Mouse (Mus musculus) liver, postnatal 0 days (tissue): ENCODE measurements around the gene Tmem131l. TPM values are rescaled to one million over a fixed set of nuclear protein-coding genes. Genes with fewer than 3 reads are reported as not detected.

Experiments
- ATAC-seq: fragments of 200-750 bp; cut with Nextera tagmentation; 2 replicates; pipeline ENCODE4 v1.8.0; 2017; ENCODE audit warnings: mild to moderate bottlenecking, moderate library complexity
- DNase-seq: peaks from one replicate; pipeline ENCODE4 v3.0.0-alpha.2; 2016
- H3K27ac ChIP-seq: fragments of 300-500 bp; sonication (generic); 2 replicates; pipeline ENCODE4 v1.5.1; 2014; ENCODE audit warnings: antibody characterized with exemption, moderate library complexity, mild to moderate bottlenecking, low read depth
- H3K27me3 ChIP-seq: fragments of 300-500 bp; sonication (generic); 2 replicates; pipeline ENCODE4 v1.6.1; 2014; ENCODE audit warnings: low read length, control low read depth, mixed read lengths; ENCODE audit not compliant: insufficient read depth
- H3K36me3 ChIP-seq: fragments of 300-500 bp; sonication (generic); replicated peaks from 2 replicates; pipeline ENCODE4 v1.6.1; 2014; ENCODE audit warnings: mild to moderate bottlenecking, control low read depth, low read length, moderate library complexity, mixed read lengths; ENCODE audit not compliant: insufficient read depth
- H3K4me1 ChIP-seq: fragments of 300-500 bp; sonication (generic); 2 replicates; pipeline ENCODE4 v1.6.1; 2014; ENCODE audit warnings: antibody characterized with exemption, mild to moderate bottlenecking, control low read depth; ENCODE audit not compliant: insufficient read depth
- H3K4me2 ChIP-seq: fragments of 300-500 bp; sonication (generic); 2 replicates; pipeline ENCODE4 v1.6.1; 2014; ENCODE audit warnings: low read depth, mild to moderate bottlenecking, low read length, moderate library complexity, mixed read lengths
- H3K4me3 ChIP-seq: fragments of 300-500 bp; sonication (generic); 2 replicates; pipeline ENCODE4 v1.5.1; 2014; ENCODE audit warnings: low read depth, low read length
- H3K9ac ChIP-seq: fragments of 300-500 bp; sonication (generic); replicated peaks from 2 replicates; pipeline ENCODE4 v1.6.1; 2014; ENCODE audit warnings: mild to moderate bottlenecking, moderate library complexity
- H3K9me3 ChIP-seq: fragments of 300-500 bp; sonication (generic); 2 replicates; pipeline ENCODE4 v1.6.1; 2016; ENCODE audit warnings: mild to moderate bottlenecking, control low read depth, low read length, mixed read lengths
- CTCF ChIP-seq: sonication (generic); IDR thresholded peaks from 2 replicates; pipeline ENCODE4 v1.5.1; 2016; ENCODE audit warnings: antibody characterized with exemption, low read depth
- EP300 ChIP-seq: IDR thresholded peaks from 2 replicates; pipeline ENCODE4 v1.6.1; 2016; ENCODE audit warnings: antibody characterized with exemption, low read depth, mild to moderate bottlenecking
- WGBS: fragments of 180-500 bp; shearing (Covaris S2); extraction: QIAGEN DNeasy Blood & Tissue Kit; methylation state at CpG from one replicate; pipeline ENCODE4 v1.1.7; 2014; ENCODE audit not compliant: insufficient replicate concordance; 5-methylcytosine and 5-hydroxymethylcytosine counted together
- polyA plus RNA-seq: library from polyadenylated mRNA; unstranded; fragments of >200 nt; fragmentation: Nextera tagmentation; extraction: Ambion mirVana; gene quantifications from 2 replicates; pipeline ENCODE4 v1.2.1, GENCODE M21; 2015

Gene Tmem131l
- polyA plus RNA-seq, 1 experiment from 2014 or later: 19.1 TPM

GRCm38 (mm10) chr3:83967791-83968190 lies 72.2 kb downstream of the Tmem131l start:
- TF ChIP-seq CTCF (no peak), EP300 (no peak)
- Histone ChIP-seq H3K27me3 (no peaks in the 10 kb centered on the region), H3K9ac (no peak overlapping the region), H3K4me3 (no peak overlapping the region), H3K4me1 (peaks cover 9% of the 10 kb centered on the region), H3K27ac (no peak overlapping the region), H3K9me3 (no peaks in the 10 kb centered on the region), H3K4me2 (no peak overlapping the region), H3K36me3 (peaks cover 18% of the 10 kb centered on the region)
- DNase-seq: no peak
- 84% methylated on average over 3 of the region's 3 CpGs for WGBS
- ATAC-seq: no peak

- H3K27me3 ChIP-seq: no peaks in the 10 kb centered on the region
- no peaks in the 10 kb centered on the region for H3K9me3 ChIP-seq
- no peak overlapping the region for H3K4me3 ChIP-seq
- H3K9ac ChIP-seq: no peak overlapping the region
- no peak overlapping the region for H3K4me2 ChIP-seq
- 82% methylated on average over 2 of the region's 2 CpGs for WGBS
- no peak for TF ChIP-seq CTCF
- TF ChIP-seq EP300: no peak
- H3K36me3 ChIP-seq: peaks cover 37% of the 10 kb centered on the region
- H3K27ac ChIP-seq: no peak overlapping the region
- ATAC-seq (no peak), DNase-seq (no peak)
- H3K4me1 ChIP-seq: peaks cover 9% of the 10 kb centered on the region
Measured at GRCm38 (mm10) chr3:83965333-83965732, 74.6 kb downstream of the Tmem131l start.

- H3K27ac ChIP-seq: no peak overlapping the region
- TF ChIP-seq CTCF (no peak), EP300 (no peak)
- ATAC-seq (no peak), DNase-seq (no peak)
- no peak overlapping the region for H3K4me2 ChIP-seq
- peaks cover 5% of the 10 kb centered on the region; the same call in 1 of the 2 replicates for H3K4me1 ChIP-seq
- H3K27me3 ChIP-seq: no peaks in the 10 kb centered on the region
- H3K9me3 ChIP-seq: no peaks in the 10 kb centered on the region
- peaks cover 53% of the 10 kb centered on the region for H3K36me3 ChIP-seq
- no peak overlapping the region for H3K4me3 ChIP-seq
- WGBS: 85% methylated on average over 5 of the region's 5 CpGs
- H3K9ac ChIP-seq: no peak overlapping the region
Measured at GRCm38 (mm10) chr3:83963705-83964104, 76.3 kb downstream of the Tmem131l start.

- no peak for DNase-seq
- WGBS: 80% methylated on average over 3 of the region's 3 CpGs
Measured at GRCm38 (mm10) chr3:83962571-83962970, 77.4 kb downstream of the Tmem131l start.

DNA sequence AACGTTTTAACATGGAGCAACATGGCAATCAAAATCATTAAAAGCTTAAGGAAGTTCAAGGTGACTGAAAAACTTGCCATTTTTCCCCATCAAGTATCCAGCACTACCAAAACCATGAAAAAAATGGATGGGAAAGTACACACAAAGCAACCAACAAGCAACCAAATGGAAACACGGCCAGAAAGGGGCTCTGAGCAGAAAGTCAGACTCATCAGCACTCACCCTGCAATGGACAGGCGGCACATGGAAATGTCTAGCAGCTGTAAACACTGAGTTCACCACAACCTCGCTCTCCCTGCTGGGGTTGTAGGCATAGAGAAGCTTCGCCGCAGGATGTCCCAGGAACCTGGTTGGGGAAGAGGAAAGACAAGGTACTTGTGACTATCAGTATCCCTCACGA lies 77.9 kb downstream of the Tmem131l start:
- Histone ChIP-seq H3K4me2 (no peak overlapping the region), H3K4me1 (peaks cover 5% of the 10 kb centered on the region; the same call in 1 of the 2 replicates), H3K9me3 (no peaks in the 10 kb centered on the region), H3K27me3 (no peaks in the 10 kb centered on the region), H3K27ac (no peak overlapping the region), H3K4me3 (no peak overlapping the region), H3K9ac (no peak overlapping the region), H3K36me3 (peaks cover 62% of the 10 kb centered on the region)
- ATAC-seq (no peak), DNase-seq (no peak)
- no peak for TF ChIP-seq CTCF
- no peak for TF ChIP-seq EP300
- WGBS: 90% methylated on average over 7 of the region's 7 CpGs

More at GRCm38 (mm10) chr3:83962571-83962970, 77.4 kb downstream of the Tmem131l start:
- Histone ChIP-seq H3K36me3 (peaks cover 59% of the 10 kb centered on the region), H3K9ac (no peak overlapping the region), H3K27ac (no peak overlapping the region), H3K4me3 (no peak overlapping the region), H3K9me3 (no peaks in the 10 kb centered on the region), H3K27me3 (no peaks in the 10 kb centered on the region), H3K4me1 (peaks cover 5% of the 10 kb centered on the region; the same call in 1 of the 2 replicates), H3K4me2 (no peak overlapping the region)
- TF ChIP-seq CTCF (no peak), EP300 (no peak)
- no peak for ATAC-seq

DNA sequence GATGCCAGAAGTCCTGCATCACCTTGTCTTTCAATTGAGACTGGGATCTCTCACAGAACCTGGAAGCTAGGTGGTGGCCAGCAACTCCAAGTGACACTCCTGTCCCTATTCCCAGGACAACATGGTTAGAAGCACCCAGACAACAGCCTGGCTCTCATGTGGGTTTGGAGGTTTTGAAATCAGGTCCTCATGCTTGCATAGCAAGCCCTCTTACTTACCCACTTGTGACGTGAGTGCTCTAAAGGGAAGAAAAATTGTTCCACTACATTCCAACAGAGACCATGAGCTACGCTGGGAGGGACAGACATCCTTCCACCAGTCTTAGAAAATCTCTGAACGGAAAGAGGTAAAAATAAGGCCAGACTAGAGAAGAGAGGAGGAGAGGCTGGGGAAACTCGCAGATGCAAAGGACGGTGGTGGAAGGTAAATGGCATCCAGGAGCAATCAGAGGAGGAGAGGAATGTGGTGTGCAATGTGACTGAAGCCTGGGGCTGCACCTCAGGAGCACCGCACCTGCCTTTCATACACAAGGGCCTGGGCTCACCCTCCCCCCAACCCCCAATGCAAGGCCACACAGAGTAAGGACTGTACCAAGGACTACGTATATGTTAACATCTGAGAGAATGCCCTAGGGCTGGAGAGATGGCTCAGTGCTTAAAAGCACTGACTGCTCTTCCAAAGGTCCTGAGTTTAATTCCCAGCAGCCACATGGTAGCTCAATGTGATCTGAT lies 80.9 kb downstream of the Tmem131l start:
- no peak for TF ChIP-seq CTCF

More for the DNA sequence above, 80.9 kb downstream of the Tmem131l start:
- Histone ChIP-seq H3K4me3 (no peak overlapping the region), H3K36me3 (peaks cover 60% of the 10 kb centered on the region), H3K9ac (no peak overlapping the region), H3K27ac (no peak overlapping the region), H3K4me1 (no peaks in the 10 kb centered on the region), H3K9me3 (no peaks in the 10 kb centered on the region), H3K27me3 (no peaks in the 10 kb centered on the region), H3K4me2 (no peak overlapping the region)
- ATAC-seq (no peak), DNase-seq (no peak)
- WGBS: 88% methylated on average over 7 of the region's 7 CpGs
